Mouse (Mus musculus) neural tube, embryonic 14.5 days (tissue): ENCODE measurements at regions not wholly inside any gene's neighbourhood (a gene's known extent, or its start where the extent isn't known, plus 50 kb on each side); places are given as distances from the start of the nearest gene placed in this dataset.
A peak's percentile ranks its signal among the peaks of the same experiment; 100 is the strongest.

ENCODE experiments used
- ATAC-seq: fragments of 200-750 bp; cut with Nextera tagmentation; 2 replicates; pipeline ENCODE4 v1.8.0; 2017; ENCODE audit warnings: low read depth, mild to moderate bottlenecking, moderate TSS enrichment, moderate library complexity
- H3K27ac ChIP-seq: fragments of 300-500 bp; sonication (generic); 2 replicates; pipeline ENCODE4 v1.5.1; 2014; ENCODE audit warnings: low read depth, mild to moderate bottlenecking, control low read depth, low read length, moderate library complexity, mixed read lengths
- H3K27me3 ChIP-seq: fragments of 300-500 bp; sonication (generic); 2 replicates; pipeline ENCODE4 v1.6.1; 2014; ENCODE audit warnings: low read length; ENCODE audit not compliant: control insufficient read depth, insufficient read depth
- H3K36me3 ChIP-seq: fragments of 300-500 bp; sonication (generic); 2 replicates; pipeline ENCODE4 v1.6.1; 2014; ENCODE audit warnings: low read length, mixed read lengths; ENCODE audit not compliant: control insufficient read depth, insufficient read depth
- H3K4me1 ChIP-seq: fragments of 300-500 bp; sonication (generic); 2 replicates; pipeline ENCODE4 v1.6.1; 2014; ENCODE audit warnings: low read length; ENCODE audit not compliant: control insufficient read depth, insufficient read depth
- H3K4me2 ChIP-seq: fragments of 300-500 bp; sonication (generic); 2 replicates; pipeline ENCODE4 v1.6.1; 2014; ENCODE audit warnings: mild to moderate bottlenecking, low read depth, low read length, control low read depth
- H3K4me3 ChIP-seq: fragments of 300-500 bp; sonication (generic); 2 replicates; pipeline ENCODE4 v1.5.1; 2014; ENCODE audit warnings: low read depth, low read length, control low read depth, mixed read lengths
- H3K9ac ChIP-seq: fragments of 300-500 bp; sonication (generic); replicated peaks from 2 replicates; pipeline ENCODE4 v1.6.1; 2014; ENCODE audit warnings: low read depth, mild to moderate bottlenecking, control low read depth, low read length, mixed read lengths
- H3K9me3 ChIP-seq: fragments of 300-500 bp; sonication (generic); 2 replicates; pipeline ENCODE4 v1.6.1; 2016; ENCODE audit warnings: low read length; ENCODE audit not compliant: control insufficient read depth
- WGBS: fragments of 180-500 bp; shearing (Covaris S2); extraction: QIAGEN DNeasy Blood & Tissue Kit; methylation state at CpG from one replicate; pipeline ENCODE4 v1.1.7; 2014; 5-methylcytosine and 5-hydroxymethylcytosine counted together

DNA sequence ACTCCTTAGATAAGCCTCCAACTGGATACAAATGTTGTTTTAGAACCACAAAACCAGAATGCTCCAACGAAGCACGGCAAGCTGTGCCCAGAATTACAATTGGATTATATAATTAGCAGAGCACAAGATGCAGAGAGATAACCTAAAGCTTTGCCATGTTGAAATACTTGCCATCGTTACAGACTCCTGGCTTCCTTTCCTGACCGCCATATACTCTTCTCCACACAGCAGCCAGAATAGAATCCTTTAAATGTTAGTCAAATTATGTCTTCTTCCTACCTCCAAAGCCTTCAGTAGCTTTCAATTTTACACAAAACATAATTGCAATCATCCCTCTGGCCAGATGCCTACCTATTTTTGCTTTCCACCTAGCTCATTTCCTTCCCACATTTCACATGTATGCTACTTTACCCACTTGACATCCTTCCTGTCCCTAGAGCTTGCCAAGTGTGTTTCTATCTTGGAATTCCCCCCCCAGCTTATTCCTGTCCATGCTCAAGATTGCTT, 52.8 kb upstream of the G2e3 start:
- no peaks in the 10 kb centered on the region for H3K9me3 ChIP-seq
- no peaks in the 10 kb centered on the region for H3K36me3 ChIP-seq

DNA sequence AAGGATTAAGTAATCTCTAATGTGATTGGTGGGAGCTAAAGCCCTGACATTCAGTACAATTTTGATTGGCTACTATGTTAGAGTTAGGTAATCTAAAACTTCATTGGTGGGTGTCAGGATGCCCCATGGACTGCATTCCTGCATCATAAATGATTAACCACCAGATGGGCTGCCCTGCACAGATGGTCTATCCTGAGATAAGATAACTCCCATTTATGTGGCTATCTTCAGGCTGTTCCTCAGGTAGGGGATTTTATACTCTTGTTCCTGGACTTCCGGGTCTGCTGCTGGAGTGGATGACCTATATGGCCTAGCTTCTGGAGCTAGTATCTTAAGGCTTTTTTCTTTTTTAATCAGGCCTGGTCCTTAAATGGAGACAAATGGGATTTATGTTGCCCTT, 69.5 kb upstream of the G2e3 start:
- Histone ChIP-seq H3K4me2 (no peak overlapping the region), H3K9ac (no peak overlapping the region), H3K27ac (no peak overlapping the region), H3K9me3 (no peaks in the 10 kb centered on the region), H3K4me1 (no peaks in the 10 kb centered on the region), H3K4me3 (no peak overlapping the region), H3K36me3 (no peaks in the 10 kb centered on the region), H3K27me3 (no peaks in the 10 kb centered on the region)
- ATAC-seq = no peak
- 82% methylated on average over 1 of the region's 1 CpGs for WGBS

More for the DNA sequence above, 52.8 kb upstream of the G2e3 start:
- Histone ChIP-seq H3K27me3 (no peaks in the 10 kb centered on the region), H3K4me1 (no peaks in the 10 kb centered on the region), H3K9ac (no peak overlapping the region), H3K27ac (no peak overlapping the region), H3K4me3 (no peak overlapping the region), H3K4me2 (no peak overlapping the region)
- no peak for ATAC-seq
- 94% methylated on average over 4 of the region's 4 CpGs for WGBS

DNA sequence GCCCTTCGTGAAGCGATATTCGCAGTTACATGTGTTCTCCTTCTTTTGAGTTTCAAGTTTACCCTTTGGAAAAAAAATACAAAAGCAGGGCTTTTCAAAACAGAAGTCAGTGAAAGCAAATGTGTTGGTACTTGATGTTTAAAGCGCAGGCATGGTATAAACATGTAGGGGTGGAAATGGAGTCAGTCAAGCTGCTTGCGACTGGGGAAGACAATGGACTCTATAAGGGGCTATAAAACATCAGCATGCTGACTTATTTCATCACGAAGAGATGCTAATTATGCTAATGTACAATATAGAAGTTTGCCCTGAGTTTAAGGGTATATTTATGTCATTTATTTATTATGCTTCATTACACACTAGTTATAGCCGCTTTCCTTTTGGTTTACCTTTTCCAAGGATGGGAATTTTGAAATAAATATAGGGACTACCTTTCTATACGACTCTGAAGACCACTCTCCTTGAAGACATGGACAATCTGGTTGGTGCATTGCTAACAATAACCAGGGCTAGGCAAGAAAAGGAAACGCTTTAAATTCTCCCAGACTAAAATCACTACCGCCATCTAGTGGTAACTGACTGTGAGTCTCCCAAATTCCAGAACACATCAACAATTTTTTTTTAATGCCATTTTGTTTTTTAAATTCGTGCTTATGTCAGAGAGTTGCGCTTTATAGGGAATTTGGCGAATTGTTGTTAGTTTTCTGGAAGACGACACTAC, 71.9 kb upstream of the G2e3 start:
- no peaks in the 10 kb centered on the region for H3K9me3 ChIP-seq
- no peak overlapping the region for H3K27ac ChIP-seq
- no peak overlapping the region for H3K4me3 ChIP-seq
- H3K36me3 ChIP-seq = no peaks in the 10 kb centered on the region
- no peaks in the 10 kb centered on the region for H3K4me1 ChIP-seq
- ATAC-seq = peak; percentile 82
- H3K9ac ChIP-seq = no peak overlapping the region
- H3K27me3 ChIP-seq = no peaks in the 10 kb centered on the region
- WGBS = 46% methylated on average over 14 of the region's 14 CpGs
- H3K4me2 ChIP-seq = no peak overlapping the region

DNA sequence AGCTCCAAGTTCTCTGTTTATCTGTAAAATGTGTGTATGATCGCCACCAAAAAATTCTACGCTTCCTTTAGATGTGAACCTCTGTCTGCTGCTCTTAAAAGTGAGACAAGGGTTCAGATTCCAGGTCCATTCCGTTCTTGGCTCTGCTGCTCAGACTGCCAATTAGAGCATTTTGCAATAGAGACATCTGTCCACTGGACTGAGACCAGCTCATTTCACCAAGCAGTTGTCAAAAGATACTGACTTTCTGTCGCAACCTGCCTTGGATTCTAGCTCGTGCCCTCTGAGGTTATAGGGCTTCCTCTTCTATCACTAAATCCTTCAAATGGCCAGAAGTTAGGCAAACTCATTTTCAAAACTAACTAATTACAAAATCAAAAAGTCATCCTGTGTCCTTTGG, 74.4 kb upstream of the G2e3 start:
- no peak overlapping the region for H3K27ac ChIP-seq
- no peaks in the 10 kb centered on the region for H3K4me1 ChIP-seq
- no peak overlapping the region for H3K4me3 ChIP-seq
- no peaks in the 10 kb centered on the region for H3K9me3 ChIP-seq
- WGBS = 88% methylated on average over 5 of the region's 5 CpGs
- H3K9ac ChIP-seq = no peak overlapping the region
- no peaks in the 10 kb centered on the region for H3K27me3 ChIP-seq
- ATAC-seq = no peak
- H3K4me2 ChIP-seq = no peak overlapping the region
- H3K36me3 ChIP-seq = no peaks in the 10 kb centered on the region

DNA sequence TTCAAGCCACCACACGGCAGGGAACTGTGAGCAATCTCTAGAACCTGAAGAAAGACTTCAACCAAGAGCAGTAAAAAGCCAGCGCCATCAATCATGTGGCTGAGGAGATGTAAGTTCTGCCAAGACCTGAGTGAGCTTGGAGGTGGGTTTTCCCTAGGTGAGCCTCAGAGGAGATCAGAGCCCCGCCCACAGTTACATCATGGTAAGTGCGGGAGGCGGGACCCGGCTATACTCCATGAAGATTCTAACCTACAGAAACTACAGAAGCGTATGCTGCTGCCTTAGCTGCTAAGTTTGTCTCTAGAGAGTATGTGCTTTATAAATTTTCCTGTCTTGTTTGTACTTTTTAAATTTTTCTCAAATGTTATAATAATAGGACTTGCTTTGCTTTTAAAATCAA, 105.0 kb upstream of the G2e3 start:
- H3K9ac ChIP-seq = no peak overlapping the region
- H3K4me2 ChIP-seq = no peak overlapping the region
- 87% methylated on average over 7 of the region's 7 CpGs for WGBS
- H3K9me3 ChIP-seq = no peaks in the 10 kb centered on the region
- no peak overlapping the region for H3K27ac ChIP-seq
- H3K27me3 ChIP-seq = no peaks in the 10 kb centered on the region
- H3K4me1 ChIP-seq = no peaks in the 10 kb centered on the region
- no peaks in the 10 kb centered on the region for H3K36me3 ChIP-seq
- no peak overlapping the region for H3K4me3 ChIP-seq
- no peak for ATAC-seq

DNA sequence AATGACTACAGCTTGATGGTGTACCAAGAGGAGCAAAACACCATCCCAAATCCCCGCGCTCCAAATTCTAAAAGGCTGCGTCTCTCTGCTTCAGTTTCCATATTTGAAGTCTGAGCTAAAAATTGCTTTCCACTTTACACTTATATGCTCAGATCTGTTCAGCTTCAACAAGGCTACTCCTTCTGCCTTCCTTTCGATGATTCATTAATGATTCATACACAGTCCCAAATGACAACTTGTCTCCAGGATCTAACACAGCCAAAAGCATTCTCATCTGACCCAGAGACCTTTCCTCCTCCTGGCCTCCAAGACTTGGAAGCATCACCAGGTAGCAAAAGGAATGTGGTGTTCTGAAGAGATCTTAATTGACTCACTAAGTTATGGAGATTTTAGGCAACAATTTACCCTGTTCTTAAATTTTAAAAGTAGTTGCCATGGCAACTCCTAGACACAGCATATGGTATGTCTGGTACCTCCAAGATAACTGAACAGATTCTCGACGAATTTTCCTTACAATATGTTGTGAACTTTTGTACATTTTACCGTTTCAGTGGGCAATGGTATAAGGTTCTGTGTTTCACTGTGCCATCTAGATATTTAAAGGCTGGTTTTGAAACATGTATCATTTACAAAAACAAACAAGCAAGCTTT, 106.6 kb upstream of the G2e3 start:
- no peak overlapping the region for H3K9ac ChIP-seq
- H3K27ac ChIP-seq = no peak overlapping the region
- no peaks in the 10 kb centered on the region for H3K9me3 ChIP-seq
- no peaks in the 10 kb centered on the region for H3K4me1 ChIP-seq
- WGBS = 84% methylated on average over 7 of the region's 7 CpGs
- no peaks in the 10 kb centered on the region for H3K36me3 ChIP-seq
- no peaks in the 10 kb centered on the region for H3K27me3 ChIP-seq
- no peak overlapping the region for H3K4me3 ChIP-seq
- H3K4me2 ChIP-seq = no peak overlapping the region
- no peak for ATAC-seq

DNA sequence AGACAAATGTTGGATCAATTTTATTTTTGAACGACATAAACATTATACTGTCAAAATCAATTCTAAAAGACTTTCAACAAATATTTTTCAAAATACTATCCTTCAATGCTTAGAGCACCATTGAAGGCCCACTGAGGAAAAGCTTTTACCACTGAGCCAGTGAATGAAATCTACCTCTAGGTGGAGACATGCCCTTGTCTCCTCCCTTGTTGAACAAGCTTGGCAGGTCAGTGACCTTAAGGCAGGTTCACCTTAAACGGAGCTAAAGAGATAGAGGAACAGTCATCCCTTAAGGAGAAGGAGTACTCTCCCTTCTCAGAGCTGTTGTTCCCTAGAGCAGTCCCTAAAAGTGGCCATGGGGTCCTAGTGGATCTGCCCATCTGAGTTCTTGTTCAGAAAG, 136.2 kb upstream of the G2e3 start:
- WGBS = 40% methylated on average over 2 of the region's 2 CpGs
- no peaks in the 10 kb centered on the region for H3K36me3 ChIP-seq
- no peak overlapping the region for H3K27ac ChIP-seq
- no peaks in the 10 kb centered on the region for H3K4me1 ChIP-seq
- no peak for ATAC-seq
- H3K27me3 ChIP-seq = no peaks in the 10 kb centered on the region
- no peak overlapping the region for H3K9ac ChIP-seq
- no peak overlapping the region for H3K4me3 ChIP-seq
- H3K4me2 ChIP-seq = no peak overlapping the region
- no peaks in the 10 kb centered on the region for H3K9me3 ChIP-seq

DNA sequence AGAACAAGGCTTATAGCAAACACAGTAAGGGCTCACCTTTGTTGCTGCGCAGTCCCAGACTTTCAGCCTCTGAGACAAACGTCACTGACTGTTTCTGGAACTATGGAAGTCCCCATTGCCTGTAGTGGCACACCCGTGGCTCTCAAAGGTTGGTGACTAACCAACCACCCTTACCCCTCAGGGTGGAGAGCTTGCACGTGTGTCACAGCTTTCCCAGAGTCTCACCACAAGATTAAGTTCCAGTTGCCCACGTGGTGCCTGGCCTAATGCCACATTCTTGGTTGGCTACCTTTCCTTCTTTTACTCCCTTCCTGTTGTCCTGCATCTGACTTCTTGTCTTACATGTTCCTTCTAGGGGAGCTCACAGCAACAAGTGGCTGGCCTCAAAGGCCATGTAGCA, 151.6 kb upstream of the G2e3 start:
- H3K27me3 ChIP-seq = no peaks in the 10 kb centered on the region
- H3K36me3 ChIP-seq = no peaks in the 10 kb centered on the region
- WGBS = 86% methylated on average over 5 of the region's 5 CpGs
- no peaks in the 10 kb centered on the region for H3K9me3 ChIP-seq
- no peak overlapping the region for H3K4me3 ChIP-seq
- H3K27ac ChIP-seq = no peak overlapping the region
- no peak overlapping the region for H3K4me2 ChIP-seq
- no peaks in the 10 kb centered on the region for H3K4me1 ChIP-seq
- ATAC-seq = no peak
- H3K9ac ChIP-seq = no peak overlapping the region

DNA sequence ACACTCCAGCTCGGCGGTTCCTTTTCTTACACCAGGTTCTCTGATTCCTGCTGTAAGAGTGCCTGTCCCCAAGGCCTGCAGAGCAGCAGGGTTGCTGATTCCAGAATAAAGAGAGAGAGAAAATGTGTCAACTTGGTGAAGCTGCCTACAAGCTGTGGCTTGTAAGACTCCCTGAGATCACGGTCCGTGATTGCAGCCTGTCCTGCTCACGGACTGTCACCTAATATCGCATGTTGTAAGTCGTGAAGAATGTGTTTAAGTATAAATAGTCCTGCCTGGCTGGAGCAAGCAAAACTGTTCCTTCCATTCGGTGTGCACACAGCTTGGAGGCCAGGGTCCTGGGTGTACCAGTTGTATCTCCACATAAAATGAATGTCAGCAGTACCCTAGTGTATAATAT, 152.7 kb upstream of the G2e3 start:
- no peaks in the 10 kb centered on the region for H3K27me3 ChIP-seq
- H3K4me3 ChIP-seq = no peak overlapping the region
- no peak for ATAC-seq
- no peaks in the 10 kb centered on the region for H3K9me3 ChIP-seq
- no peak overlapping the region for H3K9ac ChIP-seq
- H3K4me2 ChIP-seq = no peak overlapping the region
- WGBS = 87% methylated on average over 8 of the region's 8 CpGs
- no peaks in the 10 kb centered on the region for H3K4me1 ChIP-seq
- H3K27ac ChIP-seq = no peak overlapping the region
- H3K36me3 ChIP-seq = no peaks in the 10 kb centered on the region
